Mouse (Mus musculus) stomach, postnatal 0 days (tissue): ENCODE measurements around the gene Ryr2. TPM values are rescaled to one million over a fixed set of nuclear protein-coding genes. Genes with fewer than 3 reads are reported as not detected.

Experiments
- ATAC-seq: fragments of 200-750 bp; cut with Nextera tagmentation; 2 replicates; pipeline ENCODE4 v1.8.0; 2017; ENCODE audit not compliant: low FRiP score, low TSS enrichment
- DNase-seq: peaks from one replicate; pipeline ENCODE4 v3.0.0-alpha.2; 2016; ENCODE audit warnings: low spot score
- H3K27ac ChIP-seq: fragments of 300-500 bp; sonication (generic); replicated peaks from 2 replicates; pipeline ENCODE4 v1.5.1; 2014; ENCODE audit warnings: mild to moderate bottlenecking, control low read depth
- H3K27me3 ChIP-seq: fragments of 300-500 bp; sonication (generic); 2 replicates; pipeline ENCODE4 v1.6.1; 2014; ENCODE audit warnings: low read length; ENCODE audit not compliant: control insufficient read depth, insufficient read depth
- H3K36me3 ChIP-seq: fragments of 300-500 bp; sonication (generic); 2 replicates; pipeline ENCODE4 v1.6.1; 2014; ENCODE audit warnings: low read length, mixed read lengths; ENCODE audit not compliant: control insufficient read depth, insufficient read depth
- H3K4me1 ChIP-seq: fragments of 300-500 bp; sonication (generic); replicated peaks from 2 replicates; pipeline ENCODE4 v1.6.1; 2014; ENCODE audit warnings: antibody characterized with exemption; ENCODE audit not compliant: control insufficient read depth, insufficient read depth
- H3K4me2 ChIP-seq: fragments of 300-500 bp; sonication (generic); replicated peaks from 2 replicates; pipeline ENCODE4 v1.6.1; 2014; ENCODE audit warnings: low read depth, mild to moderate bottlenecking, control low read depth, moderate library complexity
- H3K4me3 ChIP-seq: fragments of 300-500 bp; sonication (generic); 2 replicates; pipeline ENCODE4 v1.5.1; 2014; ENCODE audit warnings: low read depth, low read length, control low read depth
- H3K9ac ChIP-seq: fragments of 300-500 bp; sonication (generic); 2 replicates; pipeline ENCODE4 v1.6.1; 2014; ENCODE audit warnings: mild to moderate bottlenecking, low read length, control low read depth, mixed read lengths
- H3K9me3 ChIP-seq: fragments of 300-500 bp; sonication (generic); 2 replicates; pipeline ENCODE4 v1.6.1; 2016; ENCODE audit warnings: low read length; ENCODE audit not compliant: control insufficient read depth
- CTCF ChIP-seq: IDR thresholded peaks from 2 replicates; pipeline ENCODE4 v1.5.1; 2016; ENCODE audit warnings: antibody characterized with exemption, low read depth, mild to moderate bottlenecking, moderate library complexity
- EP300 ChIP-seq: optimal IDR thresholded peaks from 2 replicates; pipeline ENCODE3; 2016; ENCODE audit warnings: antibody characterized with exemption
- WGBS: fragments of 180-500 bp; shearing (Covaris S2); extraction: QIAGEN DNeasy Blood & Tissue Kit; methylation state at CpG from one replicate; pipeline ENCODE4 v1.1.7; 2014; 5-methylcytosine and 5-hydroxymethylcytosine counted together
- polyA plus RNA-seq: library from polyadenylated mRNA; unstranded; fragments of >200 nt; fragmentation: Nextera tagmentation; extraction: Ambion mirVana; gene quantifications from 2 replicates; pipeline ENCODE4 v1.2.1, GENCODE M21; 2015

Ryr2 gene
- polyA plus RNA-seq, 1 experiment from 2014 or later, result 0.61 TPM

GRCm38 (mm10) chr13:11644846-11645245 is 461.9 kb downstream of the Ryr2 start:
- DNase-seq (no peak), ATAC-seq (no peak)
- Histone ChIP-seq H3K27me3 (no peaks in the 10 kb centered on the region), H3K9me3 (no peaks in the 10 kb centered on the region), H3K4me2 (no peak overlapping the region), H3K4me3 (no peak overlapping the region), H3K36me3 (no peaks in the 10 kb centered on the region), H3K4me1 (no peaks in the 10 kb centered on the region), H3K9ac (no peak overlapping the region), H3K27ac (no peak overlapping the region)
- TF ChIP-seq CTCF (no peak), EP300 (no peak)
- 76% methylated on average over 1 of the region's 1 CpGs for WGBS

- no peak for ATAC-seq
- no peak overlapping the region for H3K9ac ChIP-seq
- H3K9me3 ChIP-seq, result no peaks in the 10 kb centered on the region
- H3K4me3 ChIP-seq, result no peak overlapping the region
- no peak overlapping the region for H3K27ac ChIP-seq
- no peak overlapping the region for H3K4me2 ChIP-seq
- TF ChIP-seq CTCF (no peak), EP300 (no peak)
- DNase-seq, result no peak
- no peaks in the 10 kb centered on the region for H3K27me3 ChIP-seq
- no peaks in the 10 kb centered on the region for H3K36me3 ChIP-seq
- 79% methylated on average over 5 of the region's 5 CpGs for whole genome bisulfite sequencing
- H3K4me1 ChIP-seq, result no peaks in the 10 kb centered on the region
Observed at GRCm38 (mm10) chr13:11636383-11636782, 470.4 kb downstream of the Ryr2 start.

GRCm38 (mm10) chr13:11624513-11624912 is 482.2 kb downstream of the Ryr2 start:
- Histone ChIP-seq H3K36me3 (no peaks in the 10 kb centered on the region), H3K4me2 (no peak overlapping the region), H3K27me3 (no peaks in the 10 kb centered on the region), H3K4me1 (no peaks in the 10 kb centered on the region), H3K9me3 (no peaks in the 10 kb centered on the region), H3K4me3 (no peak overlapping the region), H3K9ac (no peak overlapping the region), H3K27ac (no peak overlapping the region)
- TF ChIP-seq EP300, result no peak
- TF ChIP-seq CTCF, result no peak
- 88% methylated on average over 7 of the region's 7 CpGs for WGBS
- DNase-seq (no peak), ATAC-seq (no peak)

DNA sequence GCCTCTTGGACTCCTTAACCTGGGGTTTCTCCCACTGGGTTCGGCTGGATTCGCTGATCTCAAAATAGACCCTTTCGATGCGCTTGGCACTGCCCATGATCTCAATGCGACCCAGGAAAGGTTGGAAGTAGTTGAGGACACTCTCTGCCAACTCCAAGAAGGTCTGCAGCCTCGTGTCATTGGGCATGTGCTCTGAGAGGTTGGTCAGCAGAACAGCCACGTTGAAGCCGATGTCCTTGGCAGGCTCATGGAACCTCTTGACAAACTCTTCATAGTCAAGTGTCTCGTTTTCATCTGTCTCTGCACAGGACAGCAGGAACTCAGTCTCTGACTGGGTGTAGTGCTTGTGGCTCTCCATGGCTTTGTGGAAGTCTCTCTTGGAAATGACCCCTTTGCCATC is 511.3 kb downstream of the Ryr2 start:
- no peak overlapping the region for H3K27ac ChIP-seq
- ATAC-seq, result no peak
- H3K36me3 ChIP-seq, result no peaks in the 10 kb centered on the region
- no peak overlapping the region for H3K4me2 ChIP-seq
- no peak for DNase-seq
- H3K27me3 ChIP-seq, result no peaks in the 10 kb centered on the region
- no peak overlapping the region for H3K4me3 ChIP-seq
- no peaks in the 10 kb centered on the region for H3K9me3 ChIP-seq
- no peak overlapping the region for H3K9ac ChIP-seq
- H3K4me1 ChIP-seq, result no peaks in the 10 kb centered on the region
- WGBS, result 93% methylated on average over 9 of the region's 9 CpGs
- TF ChIP-seq CTCF (no peak), EP300 (no peak)

DNA sequence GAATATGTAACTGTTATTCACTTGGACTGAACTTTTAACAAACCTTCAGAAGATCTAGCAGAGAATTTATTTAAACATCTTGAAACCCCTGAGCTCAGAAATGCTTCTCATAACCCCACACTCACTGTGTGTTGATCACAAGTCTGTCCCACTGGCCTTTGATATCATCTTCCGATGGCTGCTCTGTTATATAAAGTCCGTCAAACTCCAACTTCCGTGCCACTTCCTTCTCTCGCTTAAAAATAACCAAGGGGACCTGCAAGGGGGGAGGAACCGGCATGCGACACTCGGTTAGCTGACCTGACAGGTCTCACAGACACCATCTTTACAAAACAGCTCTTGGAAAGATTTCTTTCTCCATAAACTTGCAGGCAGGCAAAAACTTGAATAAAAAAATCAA is 521.5 kb downstream of the Ryr2 start:
- WGBS, result 55% methylated on average over 7 of the region's 7 CpGs
- Histone ChIP-seq H3K9me3 (no peaks in the 10 kb centered on the region), H3K4me1 (no peaks in the 10 kb centered on the region), H3K27ac (no peak overlapping the region), H3K4me3 (no peak overlapping the region), H3K9ac (no peak overlapping the region), H3K27me3 (no peaks in the 10 kb centered on the region), H3K36me3 (no peaks in the 10 kb centered on the region), H3K4me2 (no peak overlapping the region)
- DNase-seq, result no peak
- ATAC-seq, result no peak
- no peak for TF ChIP-seq CTCF
- no peak for TF ChIP-seq EP300

GRCm38 (mm10) chr13:11572552-11572951 is 534.2 kb downstream of the Ryr2 start:
- Histone ChIP-seq H3K9me3 (no peaks in the 10 kb centered on the region), H3K27me3 (no peaks in the 10 kb centered on the region), H3K4me1 (no peaks in the 10 kb centered on the region), H3K9ac (no peak overlapping the region), H3K4me2 (no peak overlapping the region), H3K4me3 (no peak overlapping the region), H3K36me3 (no peaks in the 10 kb centered on the region), H3K27ac (no peak overlapping the region)
- DNase-seq (no peak), ATAC-seq (no peak)
- TF ChIP-seq CTCF (no peak), EP300 (no peak)
- WGBS, result 43% methylated on average over 2 of the region's 2 CpGs
